Mouse (Mus musculus): ENCODE results near the gene Cacna2d2. TPM values are rescaled to one million over a fixed set of nuclear protein-coding genes. Genes with fewer than 3 reads are reported as not detected.

Cacna2d2 gene
- polyA plus RNA-seq, 1 experiment, result not detected

DNA sequence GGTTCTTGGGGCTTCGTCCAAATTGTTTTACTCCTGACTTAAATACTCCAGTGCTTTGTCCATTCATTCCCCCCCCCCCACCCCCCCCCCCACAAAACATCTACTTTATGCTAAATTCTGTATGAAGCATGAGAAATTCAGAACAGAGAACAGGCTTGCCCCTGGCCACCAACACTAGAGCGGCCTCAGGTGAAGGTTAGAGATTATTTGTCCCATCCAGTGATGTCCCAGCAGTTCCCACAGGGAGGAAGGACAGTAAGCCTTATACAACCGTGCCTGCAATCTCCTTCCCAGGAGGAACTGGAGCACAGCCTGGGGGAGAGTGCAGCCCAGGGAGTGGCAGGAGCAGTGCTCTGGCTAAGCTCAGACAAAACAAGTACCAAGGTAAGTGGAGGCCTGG is 179.2 kb downstream of the Cacna2d2 start, which contains the start of gene Naa80:
Naa80 (plus strand) TSS at position 301 of the 400 bp plus-strand sequence.
- Histone ChIP-seq H3K27ac (ENCODE audit: insufficient read depth, low read depth, low read length) (peak within 1 kb of the TSS; percentile 84), H3K4me1 (ENCODE audit: control insufficient read depth, insufficient read depth, low read length) (peaks cover 29% of the 10 kb centered on the region), H3K4me3 (ENCODE audit: insufficient read depth, low read length) (peak within 1 kb of the TSS; percentile 2; the same call in 1 of the 2 replicates)
- no peak for TF ChIP-seq POLR2A (IDR thresholded peaks at IDR 0.05; ENCODE audit: borderline replicate concordance, low read depth, low read length)
- TF ChIP-seq CTCF (IDR thresholded peaks at IDR 0.05; ENCODE audit: low read depth, low read length), result no peak

Other genes starting within 250 kb of the Cacna2d2 start
- gene Dock3, start 167.7 kb upstream of the Cacna2d2 start, polyA plus RNA-seq (2012; ENCODE audit: insufficient read depth, insufficient read length, missing spikeins), result 0.16 TPM in 1 of 2 replicates, not detected in the other
- 51.9 and 53.6 TPM in 2 replicates for gene Mapkapk3, start 109.7 kb upstream of the Cacna2d2 start, polyA plus RNA-seq (2012; ENCODE audit: insufficient read depth, insufficient read length, missing spikeins)
- 0.80 and 0.83 TPM in 2 replicates for gene Cish, start 103.6 kb upstream of the Cacna2d2 start, polyA plus RNA-seq (2012; ENCODE audit: insufficient read depth, insufficient read length, missing spikeins)
- gene Hemk1, start 61.3 kb upstream of the Cacna2d2 start, polyA plus RNA-seq (2012; ENCODE audit: insufficient read depth, insufficient read length, missing spikeins), result 14.1 and 15.3 TPM in 2 replicates
- gene 6430571L13Rik, start 59.0 kb upstream of the Cacna2d2 start, polyA plus RNA-seq (2012; ENCODE audit: insufficient read depth, insufficient read length, missing spikeins), result not detected in 2 replicates
- gene Tmem115, start 134.3 kb downstream of the Cacna2d2 start, polyA plus RNA-seq (2012; ENCODE audit: insufficient read depth, insufficient read length, missing spikeins), result 19.0 and 20.9 TPM in 2 replicates
- 18.9 and 30.6 TPM in 2 replicates for gene Cyb561d2, start 142.6 kb downstream of the Cacna2d2 start, polyA plus RNA-seq (2012; ENCODE audit: insufficient read depth, insufficient read length, missing spikeins)
- gene Nprl2, start 142.6 kb downstream of the Cacna2d2 start, polyA plus RNA-seq (2012; ENCODE audit: insufficient read depth, insufficient read length, missing spikeins), result 19.9 and 22.5 TPM in 2 replicates
- gene Zmynd10, start 147.7 kb downstream of the Cacna2d2 start, polyA plus RNA-seq (2012; ENCODE audit: insufficient read depth, insufficient read length, missing spikeins), result 0.66 TPM in 1 of 2 replicates, not detected in the other
- 45.1 and 46.2 TPM in 2 replicates for gene Rassf1, start 151.9 kb downstream of the Cacna2d2 start, polyA plus RNA-seq (2012; ENCODE audit: insufficient read depth, insufficient read length, missing spikeins)
- gene Tusc2, start 163.6 kb downstream of the Cacna2d2 start, polyA plus RNA-seq (2012; ENCODE audit: insufficient read depth, insufficient read length, missing spikeins), result 23.0 and 23.6 TPM in 2 replicates
- 8.8 and 10.3 TPM in 2 replicates for gene Hyal2, start 168.3 kb downstream of the Cacna2d2 start, polyA plus RNA-seq (2012; ENCODE audit: insufficient read depth, insufficient read length, missing spikeins)
- gene Hyal1, start 177.3 kb downstream of the Cacna2d2 start, polyA plus RNA-seq (2012; ENCODE audit: insufficient read depth, insufficient read length, missing spikeins), result 2.3 and 4.7 TPM in 2 replicates
- gene Naa80, start 179.3 kb downstream of the Cacna2d2 start, polyA plus RNA-seq (2012; ENCODE audit: insufficient read depth, insufficient read length, missing spikeins), result 16.9 and 21.1 TPM in 2 replicates
- 0.29 and 0.59 TPM in 2 replicates for gene Hyal3, start 181.2 kb downstream of the Cacna2d2 start, polyA plus RNA-seq (2012; ENCODE audit: insufficient read depth, insufficient read length, missing spikeins)
- gene Ifrd2, start 188.0 kb downstream of the Cacna2d2 start, polyA plus RNA-seq (2012; ENCODE audit: insufficient read depth, insufficient read length, missing spikeins), result 8.2 and 8.6 TPM in 2 replicates
- gene Sema3b, start 209.6 kb downstream of the Cacna2d2 start, polyA plus RNA-seq (2012; ENCODE audit: insufficient read depth, insufficient read length, missing spikeins), result not detected in 2 replicates
- 994 and 1,017 TPM in 2 replicates for gene Gnai2, start 235.8 kb downstream of the Cacna2d2 start, polyA plus RNA-seq (2012; ENCODE audit: insufficient read depth, insufficient read length, missing spikeins)